Mouse (Mus musculus) c-Kit-negative CD71-positive TER-119-positive erythroid progenitor cells, embryonic 14.5 days (primary cell): ENCODE results near the gene Ctbs.
"Not testable (repeated sequence)": the region's sequence is repeated elsewhere in the genome, so short reads cannot be mapped to it uniquely, and the experiment has no call there.

Source experiments
- DNase-seq: peaks from one replicate; pipeline ENCODE4 v3.0.0-alpha.2; 2013; ENCODE audit warnings: low read depth, low spot score

The Ctbs gene

DNA sequence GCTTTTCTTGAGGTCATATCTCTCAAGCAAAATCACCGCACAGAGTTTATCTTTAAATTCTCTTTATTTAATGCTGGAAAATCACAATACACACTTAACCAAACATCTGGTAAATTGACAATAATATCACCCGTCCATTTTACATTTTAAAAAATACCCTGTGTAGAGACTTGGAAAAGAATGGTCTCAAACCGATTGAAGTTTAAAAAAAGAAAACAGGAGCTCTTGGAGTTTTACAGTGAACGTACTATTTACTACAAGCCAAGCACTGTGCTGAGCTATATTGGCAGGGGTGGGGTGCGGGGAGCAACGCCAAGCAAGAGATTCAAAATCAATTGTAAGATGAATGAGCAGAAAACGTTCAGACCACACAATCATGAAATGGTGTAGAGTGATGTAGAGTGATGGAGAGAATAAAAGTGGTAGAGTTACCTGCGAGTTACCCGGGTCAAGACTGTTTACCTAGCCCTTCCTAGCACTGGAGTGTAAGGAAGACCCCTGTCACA is at the start of gene Ctbs:
TSS of gene Ctbs (plus strand) at position 51 of the 506 bp plus-strand sequence.
- no peak for DNase-seq

DNA sequence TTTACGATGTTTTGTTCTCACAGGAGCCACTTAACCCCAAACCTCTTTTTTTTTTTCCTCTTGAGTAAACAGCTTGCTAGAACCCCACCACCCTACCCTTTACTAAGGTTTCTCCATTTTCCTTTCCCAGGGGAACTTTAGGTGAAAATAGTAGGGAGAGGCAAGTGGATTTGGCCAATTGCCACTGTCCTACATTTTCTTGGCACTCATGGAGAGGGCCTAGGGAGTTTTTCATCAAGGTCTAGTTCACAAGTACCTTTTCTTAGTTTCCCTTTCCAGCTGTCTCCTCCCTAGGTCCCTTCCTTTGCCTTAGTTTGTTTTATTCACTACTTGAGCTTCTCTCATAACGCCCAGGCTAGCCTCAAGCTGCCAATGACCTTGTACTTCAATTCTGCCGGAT is 45.8 kb upstream of the Ctbs start:
- DNase-seq = no peak

DNA sequence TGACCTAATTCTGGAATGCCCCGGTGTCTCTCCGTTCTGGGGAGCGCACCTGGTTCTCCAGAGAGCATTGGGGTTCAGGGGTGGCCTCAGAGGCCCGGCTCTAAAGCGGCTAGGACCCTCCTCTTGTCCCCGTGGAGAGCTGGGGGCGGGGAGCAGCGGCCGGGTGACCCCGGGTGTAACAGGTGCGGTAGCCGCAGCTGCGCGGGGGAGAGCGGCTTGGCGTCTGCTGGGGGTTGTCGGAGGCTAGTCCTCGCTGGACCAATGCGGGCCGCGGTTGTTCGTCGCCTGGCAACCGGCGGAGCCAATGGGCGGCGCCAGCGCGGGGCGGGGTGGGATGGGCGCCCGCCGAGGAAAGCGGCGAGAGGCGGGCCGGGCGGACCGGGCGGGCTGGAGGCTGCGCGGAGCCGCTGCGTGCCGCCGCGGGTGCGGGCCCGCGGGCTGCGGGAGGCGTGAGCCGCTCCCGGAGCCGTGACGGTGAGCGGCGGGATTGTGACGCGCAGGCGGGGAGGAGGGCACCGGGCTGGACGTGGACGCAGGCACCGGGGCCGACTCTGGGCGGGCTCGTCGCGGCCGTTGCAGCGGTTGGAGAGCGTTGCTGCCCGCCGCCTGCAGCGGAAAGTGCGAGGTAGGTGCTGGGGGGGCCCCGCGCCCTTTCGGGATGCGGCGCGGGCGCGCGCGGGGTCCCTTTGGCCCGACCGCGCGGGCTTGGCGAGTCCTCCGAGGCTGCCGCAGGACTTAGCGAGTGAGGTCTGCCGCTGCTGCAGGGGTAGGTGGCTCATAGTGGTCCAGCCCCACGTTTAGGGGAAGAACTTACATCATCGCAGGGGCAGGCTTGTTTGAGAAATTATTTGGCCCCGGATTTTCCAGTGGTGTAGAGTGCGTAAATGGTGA is 45.0 kb upstream of the Ctbs start, which contains the start of gene Ssx2ip:
TSS of gene Ssx2ip (plus strand) at position 332 of the 891 bp plus-strand sequence.
- peak; percentile 92 for DNase-seq

DNA sequence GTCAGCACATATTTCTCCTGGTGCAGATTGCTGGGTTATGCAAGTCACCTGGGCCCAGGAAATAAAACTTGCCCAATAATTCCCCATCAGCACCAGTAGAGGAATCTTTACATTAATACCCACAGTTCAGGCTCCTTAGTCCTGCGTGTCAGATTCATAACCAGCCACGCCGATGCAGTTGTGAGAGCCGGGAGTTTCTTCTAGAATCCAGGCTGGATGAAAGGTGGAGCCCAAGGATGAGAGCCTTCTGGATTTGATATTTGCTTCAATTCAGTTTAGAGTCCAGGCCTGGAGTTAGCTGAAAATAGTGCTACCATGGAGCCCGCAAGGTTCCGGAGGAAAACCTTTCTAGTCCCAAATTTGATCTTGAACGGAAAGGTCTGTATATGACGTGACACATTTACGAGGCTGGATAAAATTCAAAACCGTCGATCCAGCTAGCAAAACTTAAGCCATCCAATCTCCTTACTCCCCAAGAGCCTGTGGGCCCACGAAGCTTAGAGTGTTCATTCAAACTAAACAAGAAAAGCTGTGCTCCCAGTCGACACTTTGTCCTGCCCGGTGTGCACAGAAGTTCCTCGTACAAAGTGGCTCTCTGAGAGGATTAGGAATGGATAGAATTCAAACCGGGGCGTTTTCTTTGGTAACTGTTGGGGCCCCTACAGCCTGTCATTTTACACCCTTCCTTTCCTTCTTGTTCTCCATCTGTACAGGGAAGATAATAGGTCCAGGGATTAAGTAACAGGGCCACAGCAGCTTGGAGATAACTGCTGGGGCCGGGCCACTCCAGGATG is 44.2 kb upstream of the Ctbs start:
- DNase-seq = peak; percentile 77

DNA sequence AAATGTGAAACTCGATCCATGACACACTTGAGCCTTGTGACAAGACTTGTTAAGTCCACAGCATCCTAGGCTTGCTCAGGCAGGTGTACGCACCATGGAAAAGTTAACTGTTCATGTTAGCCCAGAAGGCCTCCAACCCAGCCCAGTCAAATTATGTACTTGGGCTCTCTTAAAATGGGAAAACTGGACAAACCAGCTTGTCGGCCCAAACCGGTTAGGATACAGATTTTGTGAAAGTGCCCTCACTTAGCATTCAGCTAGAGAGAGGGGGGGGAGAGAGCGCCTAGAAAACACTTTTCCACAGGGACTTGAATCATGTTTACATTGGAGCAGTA is 43.6 kb upstream of the Ctbs start:
- no peak for DNase-seq

DNA sequence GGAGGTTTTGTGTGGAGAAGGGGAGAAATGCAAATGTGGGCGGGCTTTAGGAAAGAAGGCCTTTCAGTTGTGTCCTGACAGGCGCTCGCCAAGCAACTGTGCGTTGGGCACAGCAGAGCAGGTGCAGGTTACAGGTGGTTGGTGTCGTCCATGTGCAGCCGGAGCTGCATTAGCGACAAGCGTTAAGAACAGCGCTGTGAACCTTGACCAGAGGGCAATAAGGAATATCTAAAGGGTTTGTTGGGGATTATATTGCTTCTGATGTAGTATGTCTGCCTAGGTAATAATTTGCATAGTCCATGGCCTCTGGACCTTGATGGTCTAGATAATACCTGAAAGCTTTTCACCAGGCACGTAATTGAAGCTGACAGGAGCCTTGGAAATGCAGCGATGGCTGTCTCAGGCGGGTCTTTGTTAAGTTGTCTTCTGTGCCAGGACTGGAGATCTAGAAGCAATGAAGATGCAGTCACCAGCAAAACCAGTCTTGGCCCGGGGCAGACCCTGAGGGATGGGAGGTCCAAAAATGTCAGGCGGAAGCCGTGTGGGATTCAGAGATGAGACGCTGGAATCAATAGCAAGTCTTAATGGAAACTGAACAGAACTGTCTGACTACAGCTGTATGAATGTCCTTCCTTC is 42.4 kb upstream of the Ctbs start:
- DNase-seq = no peak

DNA sequence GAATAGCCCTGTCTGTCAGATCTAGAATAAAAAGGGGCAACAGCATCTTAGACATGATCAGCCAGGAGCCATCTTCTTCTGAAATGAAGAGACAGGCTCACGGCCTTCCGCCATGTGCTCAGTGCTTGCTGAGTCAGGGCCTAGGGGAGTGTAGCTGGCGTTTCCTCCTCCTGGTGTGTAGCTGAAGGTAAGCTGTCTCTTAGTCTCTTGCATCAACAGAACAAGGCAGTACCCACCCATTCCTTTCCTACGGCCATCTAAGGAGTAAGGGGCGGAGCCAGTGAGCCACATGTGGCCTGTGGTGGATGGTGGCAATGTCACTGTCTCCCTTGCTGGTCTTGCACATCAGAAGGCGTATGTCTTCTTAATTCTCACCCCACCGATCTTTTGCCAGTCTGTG is 39.5 kb upstream of the Ctbs start:
- no peak for DNase-seq

DNA sequence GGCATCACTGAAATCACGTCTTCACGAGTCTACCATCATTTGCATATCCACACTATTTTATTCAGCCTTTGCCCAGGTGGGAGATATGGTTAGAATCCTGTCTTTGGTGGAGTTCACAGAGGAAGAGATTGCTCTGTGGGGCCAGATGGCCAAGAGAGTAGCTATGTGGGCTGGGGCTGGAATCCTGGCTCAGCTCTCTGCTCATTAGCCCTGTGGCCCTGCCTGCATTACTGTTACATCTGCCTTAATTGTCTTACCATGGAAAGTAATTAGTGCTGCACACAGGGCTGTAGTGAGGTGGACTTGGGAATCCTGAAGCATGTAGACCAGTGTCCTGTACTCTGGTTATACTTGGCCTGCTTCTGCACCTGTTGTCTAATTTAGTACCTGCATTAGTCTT is 37.6 kb upstream of the Ctbs start:
- no peak for DNase-seq

DNA sequence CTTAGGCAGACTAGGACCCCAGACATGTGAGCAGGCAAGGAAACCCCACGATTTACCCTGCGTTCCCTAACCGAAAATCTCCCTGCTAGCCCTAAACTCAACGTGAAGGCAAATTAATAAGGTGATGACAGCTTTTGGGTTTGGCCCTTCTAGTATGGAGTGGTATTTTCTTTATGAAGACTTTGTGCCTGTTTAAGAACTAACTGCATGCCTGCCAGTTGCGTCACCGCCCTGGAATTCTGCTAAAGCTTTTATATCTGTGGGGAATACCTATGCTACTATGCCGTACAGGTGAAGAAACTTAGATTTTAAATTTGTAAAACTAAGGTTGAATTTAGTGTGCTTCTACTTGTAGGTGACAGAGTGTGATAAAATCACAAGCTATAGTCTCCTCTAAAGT is 37.1 kb upstream of the Ctbs start:
- no peak for DNase-seq

DNA sequence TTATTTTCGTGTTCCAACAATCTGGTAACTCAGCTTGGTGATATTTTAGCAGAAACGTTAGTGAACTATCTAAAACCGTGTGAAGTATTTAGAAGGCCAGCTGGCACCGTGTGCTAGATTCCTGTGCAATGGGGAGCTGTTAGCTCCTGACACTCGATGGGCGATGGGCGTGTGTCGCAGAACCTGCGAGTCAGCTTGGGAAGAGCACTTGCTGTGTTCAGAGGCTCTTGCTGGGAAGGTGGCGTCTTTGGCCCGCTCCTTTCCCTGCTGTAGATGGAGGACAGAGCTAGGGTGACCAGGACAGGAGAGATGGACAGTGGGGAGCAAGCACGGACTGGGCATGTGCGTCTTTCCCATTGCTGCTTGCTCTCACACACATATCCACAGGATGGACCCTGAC is 36.6 kb upstream of the Ctbs start:
- no peak for DNase-seq

DNA sequence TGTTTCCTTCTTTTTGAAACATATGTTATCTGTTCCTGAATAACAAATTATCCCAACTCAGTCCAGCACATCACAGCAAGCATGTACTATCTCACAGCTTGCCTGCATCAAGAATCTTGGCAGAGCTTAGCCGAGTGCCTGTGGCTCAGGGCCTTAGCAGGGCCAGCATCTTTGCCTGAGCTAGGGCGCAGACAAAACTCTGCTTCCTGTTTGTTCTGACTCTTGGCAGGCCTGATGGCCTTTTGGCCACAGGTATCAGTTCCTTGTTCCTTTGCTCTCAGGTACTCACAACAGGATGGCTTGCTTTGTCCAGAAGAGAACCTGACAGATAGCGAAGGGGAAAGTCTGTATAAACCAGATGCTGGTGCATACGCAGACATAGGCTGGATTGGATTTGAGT is 35.6 kb upstream of the Ctbs start:
- DNase-seq = no peak

DNA sequence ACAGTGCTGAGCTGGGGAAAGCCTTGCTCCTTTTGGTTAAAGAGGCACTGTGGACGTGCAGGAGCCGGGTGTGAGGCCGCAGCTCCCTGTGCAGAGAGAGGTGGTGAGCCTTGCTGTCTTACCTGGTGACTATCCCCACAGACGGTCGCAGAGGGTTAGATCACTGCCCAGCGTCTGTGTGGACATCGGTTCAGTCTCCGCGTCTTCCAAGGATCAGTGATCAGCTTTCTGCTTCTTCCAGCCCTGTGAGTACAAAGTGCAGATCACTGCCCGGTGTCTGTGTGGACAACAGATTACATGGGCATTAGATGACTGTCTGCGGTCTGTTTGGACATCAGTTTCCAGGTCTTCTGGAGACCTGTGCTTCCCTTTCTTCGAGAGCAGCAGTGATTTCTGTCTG is 35.0 kb upstream of the Ctbs start:
- no peak for DNase-seq

DNA sequence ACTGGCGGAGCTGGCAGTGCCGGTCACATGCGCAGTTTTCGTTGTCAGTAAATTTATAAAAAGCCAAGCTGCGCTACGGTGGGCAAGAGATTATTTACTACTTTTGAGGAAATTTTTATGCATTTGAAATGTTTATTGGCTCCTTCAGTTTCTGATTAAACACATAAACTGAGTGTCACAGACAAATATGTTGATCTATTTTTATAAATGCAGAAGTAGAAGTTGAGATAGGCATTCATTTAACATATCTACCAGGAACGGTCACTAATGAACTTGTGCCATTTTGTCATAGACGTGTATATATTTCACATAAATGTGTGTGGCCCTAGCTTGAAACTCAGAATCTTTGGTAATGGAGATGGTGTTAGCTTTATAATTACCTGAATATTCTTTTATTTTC is 31.7 kb upstream of the Ctbs start:
- DNase-seq = no peak

DNA sequence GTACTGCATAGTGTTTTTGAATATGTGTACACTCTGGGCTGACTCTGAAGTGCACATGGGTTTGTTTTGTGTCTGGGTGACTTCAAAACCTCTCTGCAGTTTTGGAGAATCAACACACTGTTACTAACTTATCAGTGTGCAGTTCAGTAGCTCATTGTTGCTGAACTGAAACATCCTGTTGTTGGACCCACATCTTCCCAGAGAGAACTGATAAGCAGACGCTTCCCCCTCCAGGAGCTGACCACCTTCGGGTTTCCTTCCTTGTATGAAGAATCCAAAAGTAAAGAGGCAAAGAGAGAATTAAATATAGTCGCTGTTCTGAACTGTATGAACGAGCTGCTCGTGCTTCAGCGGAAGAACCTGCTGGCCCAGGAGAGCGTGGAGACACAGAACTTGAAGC is 30.7 kb upstream of the Ctbs start:
- no peak for DNase-seq

DNA sequence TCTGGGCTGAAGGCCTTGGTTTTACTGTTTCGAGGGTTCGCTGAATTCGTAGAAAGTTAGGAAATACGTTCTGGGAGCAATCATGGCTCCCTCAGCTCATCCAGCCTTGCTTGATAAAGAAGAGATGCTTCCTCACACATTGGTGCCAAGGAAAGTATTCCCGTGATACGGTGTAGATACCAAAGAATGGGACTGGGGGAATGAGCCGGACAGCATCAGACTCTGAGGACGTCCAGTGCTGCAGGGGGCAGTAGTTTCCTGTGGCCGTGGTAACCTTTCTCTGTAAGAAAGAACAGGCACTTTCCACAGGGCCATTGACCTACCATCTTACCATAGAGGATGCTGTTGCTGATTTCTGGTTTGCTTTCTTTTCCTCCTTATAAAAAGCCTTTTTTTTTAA is 30.1 kb upstream of the Ctbs start:
- DNase-seq = no peak

DNA sequence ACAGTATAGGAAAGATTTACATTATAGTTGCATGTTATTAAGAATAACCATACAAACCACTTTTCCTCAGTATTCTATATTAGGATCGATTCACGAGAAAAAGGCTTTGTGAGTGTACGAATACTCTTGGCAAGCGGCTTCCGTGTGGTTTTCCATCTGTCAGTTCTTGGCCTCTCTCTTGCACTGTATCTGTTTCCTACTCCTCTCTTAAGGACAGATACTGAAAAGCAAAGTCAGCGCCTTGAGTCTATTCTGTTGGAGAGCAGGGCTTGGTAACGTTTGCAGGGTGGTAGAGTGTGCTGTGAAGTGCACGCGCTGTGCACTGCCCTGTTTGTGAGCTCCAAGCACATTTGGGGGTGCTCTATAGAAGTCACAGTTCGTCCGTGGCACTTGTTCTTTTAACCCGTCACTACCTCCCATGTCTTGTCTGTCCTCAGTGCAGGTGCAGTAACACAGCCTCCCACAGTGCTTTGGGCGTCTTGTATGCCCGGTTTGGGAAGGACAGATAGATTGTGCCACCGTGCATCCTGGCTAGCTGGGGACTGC is 29.5 kb upstream of the Ctbs start:
- no peak for DNase-seq

DNA sequence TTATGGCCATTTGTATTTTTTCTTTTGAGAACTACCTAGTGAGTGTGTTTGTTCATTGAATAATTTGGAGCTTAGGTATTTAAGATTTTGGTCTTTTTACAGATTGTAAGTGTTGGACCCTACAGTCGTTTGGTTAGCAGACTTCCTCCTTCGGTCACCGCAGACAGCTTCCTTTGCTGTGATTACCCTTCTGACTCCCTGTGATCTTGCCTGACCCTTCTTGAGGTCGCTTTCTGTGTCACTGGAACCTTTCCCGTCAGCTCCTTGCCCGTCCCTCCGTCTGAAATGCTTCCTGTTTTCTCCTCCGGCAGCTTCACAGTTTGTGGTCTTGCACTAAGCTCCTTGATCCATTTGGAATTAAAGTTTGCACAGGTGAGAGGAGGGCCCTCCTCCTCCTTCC is 27.8 kb upstream of the Ctbs start:
- DNase-seq = no peak

DNA sequence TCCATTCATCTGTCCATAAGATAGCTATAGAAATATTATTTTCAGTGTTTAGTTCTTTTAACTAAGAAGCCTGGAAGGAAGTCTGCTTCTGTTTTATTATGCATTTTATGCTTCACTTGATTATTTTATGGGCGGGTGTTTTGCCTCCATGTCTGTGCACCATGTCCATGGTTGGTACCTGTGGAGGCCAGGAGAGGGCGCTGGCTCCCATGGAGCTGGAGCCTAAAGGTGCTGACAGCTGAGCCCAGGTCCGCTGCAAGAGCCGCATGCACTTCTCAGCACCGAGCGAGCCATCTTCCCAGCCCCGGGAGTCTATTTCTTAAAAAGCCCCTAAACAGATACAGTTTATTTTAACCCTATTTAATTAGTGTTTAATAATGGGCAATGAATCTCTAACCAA is 25.9 kb upstream of the Ctbs start:
- no peak for DNase-seq

DNA sequence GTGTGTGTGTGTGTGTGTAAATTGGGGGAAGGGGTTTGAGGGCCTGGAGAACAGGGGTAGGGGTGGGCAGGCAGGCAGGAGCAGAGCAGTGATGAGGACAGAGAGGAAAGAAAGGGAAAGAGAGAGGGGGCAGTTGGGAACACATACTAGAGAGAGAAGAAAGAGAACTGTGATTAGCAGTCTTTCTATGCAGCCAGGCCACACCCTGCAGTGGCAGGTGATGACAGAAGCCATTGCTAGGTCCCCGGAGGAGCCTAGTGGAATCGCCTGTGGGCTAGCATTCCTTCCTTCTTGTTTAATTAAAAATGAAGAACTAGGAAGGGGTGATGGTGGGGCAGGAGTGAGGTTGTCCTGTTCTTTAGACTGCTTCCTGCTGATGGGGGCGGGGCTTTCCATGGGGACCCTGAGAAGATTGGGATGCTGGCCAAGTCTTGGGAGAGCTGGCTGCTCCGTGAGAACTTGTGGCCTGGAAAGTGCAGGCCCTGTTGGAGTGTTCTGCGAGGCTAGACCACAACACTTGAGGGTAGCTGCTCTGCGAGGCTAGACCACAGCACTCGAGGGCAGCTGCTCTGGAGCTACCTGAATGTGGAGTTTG is 25.2 kb upstream of the Ctbs start:
- no peak for DNase-seq

DNA sequence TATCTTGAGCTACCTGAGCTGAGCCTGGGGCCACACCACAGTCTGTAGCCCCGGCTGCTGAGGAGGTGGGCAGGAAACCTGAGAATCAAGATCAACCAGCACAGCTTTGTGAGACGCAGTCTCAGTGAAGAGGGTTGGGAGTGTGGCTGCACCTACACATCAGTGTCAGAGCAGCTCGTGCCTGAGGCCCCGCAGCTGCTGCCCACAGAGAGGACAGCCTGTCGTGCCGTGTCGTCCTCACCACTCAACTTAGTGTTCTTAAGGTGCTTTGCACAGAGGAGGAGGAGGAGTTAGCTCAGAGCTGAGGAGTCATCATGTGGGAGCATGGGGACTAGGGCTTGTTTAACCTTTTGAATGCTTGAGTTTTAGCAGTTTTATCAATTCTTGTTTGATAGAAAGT is 23.7 kb upstream of the Ctbs start:
- DNase-seq = no peak

DNA sequence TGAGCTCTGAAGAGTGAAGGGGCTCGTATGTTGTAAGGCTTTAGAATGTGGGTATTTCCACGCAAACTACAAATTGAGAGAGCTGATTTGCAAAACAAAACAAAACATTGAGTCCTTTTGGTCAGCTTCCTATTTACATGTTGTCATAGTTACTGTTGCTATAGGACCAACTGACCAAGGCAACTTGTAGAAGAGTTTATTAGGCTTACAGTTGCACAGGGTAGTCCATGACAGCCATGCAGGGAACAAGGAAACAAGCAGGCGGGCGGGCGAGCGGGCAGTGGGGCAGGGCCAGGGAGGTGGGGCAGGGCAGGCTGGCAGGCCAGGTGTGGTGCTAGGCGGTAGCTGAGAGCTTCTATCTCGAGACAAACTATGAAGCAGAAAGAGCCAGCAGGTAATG is 23.1 kb upstream of the Ctbs start:
- no peak for DNase-seq

DNA sequence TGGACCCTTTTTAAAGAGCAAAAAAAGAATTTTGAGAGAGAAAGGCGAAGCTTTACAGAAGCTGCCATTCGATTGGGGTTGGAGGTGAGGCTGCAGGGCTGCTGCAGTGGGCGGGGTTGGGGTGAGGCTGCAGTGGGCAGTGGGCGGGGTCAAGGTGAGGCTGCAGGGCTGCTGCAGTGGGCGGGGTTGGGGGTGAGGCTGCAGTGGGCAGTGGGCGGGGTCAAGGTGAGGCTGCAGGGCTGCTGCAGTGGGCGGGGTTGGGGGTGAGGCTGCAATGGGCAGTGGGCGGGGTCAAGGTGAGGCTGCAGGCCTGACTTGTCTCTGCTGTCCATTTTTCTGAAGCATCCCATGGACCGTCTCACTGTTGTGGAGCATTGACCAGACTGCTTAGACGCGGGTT is 16.5 kb upstream of the Ctbs start:
- not testable (repeated sequence) for DNase-seq
